Mouse (Mus musculus): ENCODE measurements around the gene Dhx38.

GRCm38 (mm10) chr8:109593117-109593788, 27.6 kb upstream of the Dhx38 start:
- TF ChIP-seq POLR2A (IDR thresholded peaks at IDR 0.05; ENCODE audit: borderline replicate concordance, low read depth, low read length) (no peak), CTCF (IDR thresholded peaks at IDR 0.05; ENCODE audit: low read depth, low read length) (no peak; the same call in 1 of the 2 replicates)

All from bone marrow macrophage, adult 2 months (primary cell).